Mouse (Mus musculus): ENCODE measurements at regions not wholly inside any gene's neighbourhood (a gene's known extent, or its start where the extent isn't known, plus 50 kb on each side); places are given as distances from the start of the nearest gene placed in this dataset.

- peak; percentile 74 to 85 for DNase-seq
These were observed 1711.7 kb downstream of the Pla2g4a start for GRCm38 (mm10) chr1:148249376-148249775.

- peak; percentile 14 to 30 for DNase-seq
These were observed 1714.4 kb downstream of the Pla2g4a start for GRCm38 (mm10) chr1:148246661-148247060.

GRCm38 (mm10) chr1:148227396-148227795, 1732.8 kb downstream of the Brinp3 start:
- peak in 1 of 2 experiments; percentile 16 for DNase-seq
